Mouse (Mus musculus) CH12.LX (cell line): ENCODE results near the gene H2-M3.

Source experiments
- CTCF ChIP-seq, 2 experiments: IDR thresholded peaks in 1 of 2; conservative IDR thresholded peaks in 1 of 2; 2 replicates each; pipeline ENCODE4 v1.5.1; 2011 to 2012; ENCODE audit warnings: low read depth in 2 of 2, low read length in 2 of 2, improper control_type of control experiment in 1 of 2, inconsistent platforms in 1 of 2, mild to moderate bottlenecking in 1 of 2, moderate library complexity in 1 of 2
- UBTF ChIP-seq: IDR thresholded peaks from 2 replicates; pipeline ENCODE4 v1.6.1; 2012; ENCODE audit warnings: low read depth, mild to moderate bottlenecking, inconsistent platforms, low read length, improper control_type of control experiment, moderate library complexity

DNA sequence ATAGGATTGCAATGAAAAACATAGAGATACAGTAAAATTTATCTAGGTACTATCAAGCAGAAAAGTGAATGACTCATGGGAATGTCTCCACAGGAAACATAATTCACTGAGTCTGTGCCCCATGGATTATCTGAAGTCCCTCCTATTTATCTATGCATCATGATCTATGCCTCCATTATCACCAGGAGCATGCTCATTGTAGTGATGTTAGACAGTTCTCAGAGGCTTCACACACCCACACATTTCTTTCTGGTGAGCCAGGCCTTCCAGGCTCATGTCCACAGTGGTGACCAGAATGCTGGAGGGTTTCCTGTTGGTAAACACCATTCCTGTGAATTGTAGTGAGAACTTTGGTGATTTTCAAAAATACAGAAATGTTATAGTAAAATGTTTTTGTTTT lies 6.6 kb downstream of the H2-M3 start:
- TF ChIP-seq CTCF (conservative IDR thresholded peaks at IDR 0.05 in 1 of 2, IDR thresholded peaks at IDR 0.05 in 1 of 2; ENCODE audit: low read depth in 2 of 2, low read length in 2 of 2) (no peak), UBTF (no peak)
